Mouse (Mus musculus) frontal cortex, adult (tissue): ENCODE results near the gene Obox2.
"Not testable (repeated sequence)": the region's sequence is repeated elsewhere in the genome, so short reads cannot be mapped to it uniquely, and the experiment has no call there.

Experiments used
- ATAC-seq: cut with Nextera tagmentation; 2 replicates; pipeline ENCODE4 v1.9.2; 2017; ENCODE audit warnings: mild to moderate bottlenecking, moderate library complexity, mixed read lengths; ENCODE audit not compliant: low TSS enrichment

Gene Obox2

GRCm38 (mm10) chr7:15388421-15388998 is at the start of gene Obox2, which contains the start of gene Obox1:
TSS of gene Obox2 (plus strand) at chr7:15388721.
TSS of gene Obox1 (plus strand) at chr7:15388948.
- ATAC-seq, result not testable (repeated sequence)

DNA sequence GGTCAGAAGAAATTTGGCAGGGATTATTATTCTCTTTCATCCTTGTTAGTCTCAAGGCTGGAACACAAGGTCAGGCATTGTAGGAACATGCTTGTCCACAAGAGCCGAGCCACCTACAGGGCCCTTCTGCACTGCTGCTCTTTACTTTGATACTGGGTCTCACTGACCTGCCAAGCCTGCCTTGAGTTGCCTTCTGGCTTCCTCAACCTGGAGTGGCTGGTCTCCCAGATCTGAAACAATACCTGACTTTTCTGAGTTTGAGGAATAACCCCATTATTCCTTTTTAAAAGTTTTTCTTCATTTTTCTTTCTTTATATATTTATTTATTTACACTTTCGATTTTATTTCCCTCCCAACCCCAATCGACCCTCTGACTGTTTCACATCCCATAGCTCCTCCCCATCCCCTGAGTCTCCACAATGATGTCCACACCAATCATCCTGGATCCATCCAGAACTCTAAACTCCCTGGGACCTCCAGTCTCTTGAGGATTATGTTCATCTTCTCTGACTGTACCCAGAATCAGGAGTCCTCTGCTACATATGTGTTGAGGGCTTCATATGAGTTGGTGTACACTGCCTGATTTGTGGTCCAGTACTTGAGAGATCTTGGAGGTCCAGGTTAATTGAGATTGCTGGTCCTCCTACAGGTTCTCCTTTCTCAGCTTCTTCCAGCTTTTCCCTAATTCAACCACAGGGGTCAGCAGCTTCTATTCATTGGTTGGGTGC is 10.8 kb downstream of the Obox2 start:
- not testable (repeated sequence) for ATAC-seq

DNA sequence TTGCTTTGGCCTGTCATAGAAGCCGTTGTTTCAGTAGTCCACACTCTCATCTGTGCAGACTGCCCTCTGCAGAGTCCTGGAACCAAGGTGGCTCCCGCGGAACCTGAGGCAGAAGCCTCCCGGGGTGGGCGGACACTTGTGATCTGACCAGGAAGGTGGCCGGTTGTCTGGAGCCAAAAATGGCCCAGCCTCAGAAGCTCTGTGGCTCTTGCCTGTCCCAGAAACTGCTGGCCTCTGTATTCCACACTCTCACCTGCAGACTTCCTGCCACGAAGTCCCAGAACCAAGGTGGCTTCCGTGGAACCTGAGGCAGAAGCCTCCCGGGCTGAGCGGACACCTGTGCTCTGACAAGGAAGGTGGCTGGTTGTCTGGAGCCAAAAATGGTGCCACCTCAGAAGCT is 18.3 kb downstream of the Obox2 start:
- not testable (repeated sequence) for ATAC-seq

- not testable (repeated sequence) for ATAC-seq
Measured at GRCm38 (mm10) chr7:15418046-15418445, 29.5 kb downstream of the Obox2 start.

- not testable (repeated sequence) for ATAC-seq
Measured at GRCm38 (mm10) chr7:15425537-15425936, 37.0 kb downstream of the Obox2 start.
